Mouse (Mus musculus) hematopoietic multipotent progenitor cell, adult 10-12 weeks (in vitro differentiated cells): ENCODE results near the gene Nat8f4. TPM values are rescaled to one million over a fixed set of nuclear protein-coding genes. Genes with fewer than 3 reads are reported as not detected.

ENCODE experiments used
- polyA plus RNA-seq: library from polyadenylated mRNA; stranded (reverse); fragments of >175 nt; gene quantifications from 2 replicates; pipeline ENCODE4 v1.2.3, GENCODE M21; 2012; ENCODE audit warnings: low replicate concordance

Nat8f4 gene
- 0.22 and 0.34 TPM in 2 replicates for polyA plus RNA-seq

GRCm38 (mm10) chr6:85904642-85905061, at the start of gene Nat8f4:
Gene Nat8f4, minus strand, starts transcription at chr6:85904884.

DNA sequence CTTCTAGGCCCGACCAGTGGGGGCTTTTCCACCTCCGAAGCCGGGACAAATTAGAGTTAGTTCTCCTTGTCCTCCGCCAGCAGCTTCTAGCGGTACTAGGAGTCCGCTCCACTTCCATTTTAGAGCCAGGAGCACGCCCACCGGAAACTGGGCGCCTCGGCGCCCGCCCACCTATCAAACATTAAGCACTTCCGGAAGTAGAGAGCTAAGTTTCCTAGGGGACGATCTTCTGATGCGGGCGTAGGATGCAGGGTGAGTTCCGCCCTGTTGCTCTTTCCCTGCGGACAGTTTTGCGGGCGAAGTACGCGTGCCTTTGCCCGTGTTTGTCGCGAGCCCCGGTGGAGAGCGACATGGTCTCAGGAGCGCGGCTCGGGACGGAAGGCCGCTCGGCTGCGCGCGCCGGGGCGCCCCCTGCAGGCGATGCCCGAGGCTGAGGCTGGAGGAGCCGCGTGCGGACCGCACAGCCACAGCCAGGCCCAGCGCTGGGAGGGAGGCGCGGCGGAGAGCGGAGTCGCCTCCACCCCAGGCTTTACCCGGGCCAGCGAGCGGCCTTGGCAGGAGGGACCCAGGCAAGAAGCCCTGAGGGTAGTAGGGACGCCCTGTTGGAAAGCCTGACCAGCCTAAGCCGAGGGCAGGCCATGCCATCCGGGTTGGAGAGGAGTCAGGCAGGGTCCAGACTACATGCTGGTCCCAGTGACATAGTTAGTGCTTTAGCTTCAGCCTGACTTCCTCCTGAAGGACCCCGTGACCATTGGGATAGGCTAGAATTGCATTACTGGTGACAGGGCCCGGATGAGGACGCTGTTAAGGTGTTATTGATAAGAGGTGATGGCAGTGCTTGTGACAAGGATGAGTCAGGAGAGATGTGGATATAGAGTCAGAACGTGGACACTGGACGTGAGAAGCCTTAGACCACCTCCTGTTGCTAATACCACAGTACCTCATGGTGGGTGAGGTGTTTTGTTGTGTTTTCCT, 11.1 kb upstream of the Nat8f4 start, which contains the start of gene Nat8f1:
Gene Nat8f1 (minus strand): TSS at position 149 of the 975 bp plus-strand sequence.

GRCm38 (mm10) chr6:85911587-85911986, 6.9 kb upstream of the Nat8f4 start, which contains the start of gene Tprkb:
Gene Tprkb, plus strand, starts transcription at chr6:85911865.

GRCm38 (mm10) chr6:85869006-85869405, 35.7 kb downstream of the Nat8f4 start, which contains the start of gene Nat8f2:
Gene Nat8f2, minus strand, starts transcription at chr6:85869158.

Other genes starting within 250 kb of the Nat8f4 start
- not detected in 2 replicates for gene Nat8f7, start 191.7 kb downstream of the Nat8f4 start, polyA plus RNA-seq
- not detected in 2 replicates for gene Nat8f3, start 139.1 kb downstream of the Nat8f4 start, polyA plus RNA-seq
- gene Nat8f6, start 83.9 kb downstream of the Nat8f4 start, polyA plus RNA-seq: 0.15 TPM in 1 of 2 replicates, not detected in the other
- gene Nat8f5, start 83.9 kb downstream of the Nat8f4 start, polyA plus RNA-seq: not detected in 2 replicates
- not detected in 2 replicates for gene Nat8, start 72.8 kb downstream of the Nat8f4 start, polyA plus RNA-seq
- not detected in 2 replicates for gene Nat8f2, start 35.7 kb downstream of the Nat8f4 start, polyA plus RNA-seq
- gene Tprkb, start 7.0 kb upstream of the Nat8f4 start, polyA plus RNA-seq: 2.4 and 3.2 TPM in 2 replicates
- 0.23 and 1.2 TPM in 2 replicates for gene Nat8f1, start 10.8 kb upstream of the Nat8f4 start, polyA plus RNA-seq
- 61.0 and 73.2 TPM in 2 replicates for gene Dusp11, start 56.8 kb upstream of the Nat8f4 start, polyA plus RNA-seq
- gene Figla, start 111.3 kb upstream of the Nat8f4 start, polyA plus RNA-seq: not detected in 2 replicates
- 2.4 and 22.5 TPM in 2 replicates for gene Add2, start 123.8 kb upstream of the Nat8f4 start, polyA plus RNA-seq